Mouse (Mus musculus) embryonic fibroblast, embryonic 13.5 days (primary cell): ENCODE measurements around the gene Disp3.

Source experiments
- CTCF ChIP-seq: IDR thresholded peaks from 2 replicates; pipeline ENCODE4 v1.5.1; 2011; ENCODE audit warnings: mild to moderate bottlenecking, control low read depth, low read length, moderate library complexity, borderline replicate concordance; ENCODE audit not compliant: insufficient read depth
- POLR2A ChIP-seq: IDR thresholded peaks from 2 replicates; pipeline ENCODE4 v1.6.1; 2011; ENCODE audit warnings: low read depth, mild to moderate bottlenecking, control low read depth, low read length, moderate library complexity

- TF ChIP-seq CTCF (no peak), POLR2A (no peak)
Observed at GRCm38 (mm10) chr4:148249341-148249740, 38.4 kb downstream of the Disp3 start.
